Mouse (Mus musculus) embryo, embryonic 10 days (tissue): ENCODE measurements around the gene Tnfrsf1a.

Experiments
- DNase-seq: peaks from one replicate; pipeline ENCODE4 v3.0.0-alpha.2; 2015; ENCODE audit warnings: low spot score

The Tnfrsf1a gene

GRCm38 (mm10) chr6:125354352-125355151, 5.4 kb downstream of the Tnfrsf1a start:
- DNase-seq: peak; percentile 56

- DNase-seq: peak; percentile 43
Measured at GRCm38 (mm10) chr6:125355197-125355741, 6.1 kb downstream of the Tnfrsf1a start.

DNA sequence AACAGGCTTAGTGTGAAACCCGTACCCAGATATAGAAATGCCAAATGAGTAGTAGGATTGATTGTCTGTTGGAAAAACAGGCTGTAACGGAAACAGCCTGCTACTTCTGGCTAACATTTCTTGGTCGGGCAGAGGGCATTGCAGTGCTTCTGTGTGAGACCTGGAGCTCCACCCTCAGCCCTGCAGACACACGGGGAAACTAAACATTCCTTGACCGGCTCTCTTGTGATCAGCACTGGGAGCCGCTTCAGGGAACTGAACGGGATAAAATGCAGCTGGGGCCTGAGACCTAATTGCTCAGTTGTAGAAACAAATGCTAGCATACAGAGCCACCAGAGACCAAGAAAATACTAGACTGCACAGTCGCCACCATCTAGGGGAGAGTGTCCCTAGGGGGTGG, 7.1 kb downstream of the Tnfrsf1a start:
- no peak for DNase-seq

DNA sequence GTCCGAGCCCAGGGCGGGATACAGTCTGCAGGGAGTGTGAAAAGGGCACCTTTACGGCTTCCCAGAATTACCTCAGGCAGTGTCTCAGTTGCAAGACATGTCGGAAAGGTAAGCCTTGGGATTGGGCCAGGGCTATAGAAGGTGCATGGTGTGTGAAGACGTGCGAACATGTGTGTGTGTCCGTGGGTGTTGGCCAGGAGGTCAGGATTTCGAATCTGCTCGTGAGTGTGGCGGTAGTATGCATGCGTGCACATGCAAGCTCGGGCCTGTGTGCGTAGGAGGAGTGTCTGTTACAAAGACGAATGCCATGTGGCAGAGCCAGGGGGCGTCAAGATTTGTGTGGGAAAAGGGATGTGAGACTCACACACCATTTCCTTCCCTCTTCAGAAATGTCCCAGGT, 8.2 kb downstream of the Tnfrsf1a start:
- no peak for DNase-seq

GRCm38 (mm10) chr6:125359999-125360398, 10.8 kb downstream of the Tnfrsf1a start:
- DNase-seq: no peak

DNA sequence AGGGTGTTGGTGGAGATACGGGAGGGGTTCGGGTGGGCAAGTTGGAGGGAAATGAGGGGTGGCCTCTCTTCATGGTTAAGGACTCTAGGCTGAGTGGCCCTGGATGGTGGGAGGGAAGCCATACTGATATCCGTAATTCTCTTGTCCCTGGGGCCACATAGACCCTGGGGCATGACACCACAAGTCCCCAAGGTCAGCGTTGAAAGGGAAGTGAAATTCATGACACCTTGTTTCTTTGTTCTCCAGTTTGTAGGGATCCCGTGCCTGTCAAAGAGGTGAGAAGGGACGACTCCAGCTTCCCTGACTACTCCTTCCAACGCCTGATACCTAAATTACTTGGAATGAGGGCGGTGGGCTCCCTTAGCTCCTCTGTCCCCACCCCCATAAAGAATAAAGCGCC, 11.7 kb downstream of the Tnfrsf1a start:
- no peak for DNase-seq

DNA sequence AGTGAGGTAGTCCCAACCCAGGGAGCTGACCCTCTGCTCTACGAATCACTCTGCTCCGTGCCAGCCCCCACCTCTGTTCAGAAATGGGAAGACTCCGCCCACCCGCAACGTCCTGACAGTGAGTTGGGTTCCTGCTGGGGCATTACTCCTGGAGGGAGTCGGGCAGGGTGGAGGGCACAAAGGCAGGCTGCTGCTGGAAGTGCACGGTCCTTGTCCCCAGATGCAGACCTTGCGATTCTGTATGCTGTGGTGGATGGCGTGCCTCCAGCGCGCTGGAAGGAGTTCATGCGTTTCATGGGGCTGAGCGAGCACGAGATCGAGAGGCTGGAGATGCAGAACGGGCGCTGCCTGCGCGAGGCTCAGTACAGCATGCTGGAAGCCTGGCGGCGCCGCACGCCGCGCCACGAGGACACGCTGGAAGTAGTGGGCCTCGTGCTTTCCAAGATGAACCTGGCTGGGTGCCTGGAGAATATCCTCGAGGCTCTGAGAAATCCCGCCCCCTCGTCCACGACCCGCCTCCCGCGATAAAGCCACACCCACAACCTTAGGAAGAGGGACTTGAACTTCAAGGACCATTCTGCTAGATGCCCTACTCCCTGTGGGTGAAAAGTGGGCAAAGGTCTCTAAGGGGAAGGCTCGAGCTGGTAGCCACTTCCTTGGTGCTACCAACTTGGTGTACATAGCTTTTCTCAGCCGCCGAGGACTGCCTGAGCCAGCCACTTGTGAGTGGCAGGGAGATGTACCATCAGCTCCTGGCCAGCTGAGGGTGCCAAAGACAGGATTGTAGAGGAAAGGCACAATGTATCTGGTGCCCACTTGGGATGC, 12.5 kb downstream of the Tnfrsf1a start:
- peak; percentile 64 for DNase-seq

DNA sequence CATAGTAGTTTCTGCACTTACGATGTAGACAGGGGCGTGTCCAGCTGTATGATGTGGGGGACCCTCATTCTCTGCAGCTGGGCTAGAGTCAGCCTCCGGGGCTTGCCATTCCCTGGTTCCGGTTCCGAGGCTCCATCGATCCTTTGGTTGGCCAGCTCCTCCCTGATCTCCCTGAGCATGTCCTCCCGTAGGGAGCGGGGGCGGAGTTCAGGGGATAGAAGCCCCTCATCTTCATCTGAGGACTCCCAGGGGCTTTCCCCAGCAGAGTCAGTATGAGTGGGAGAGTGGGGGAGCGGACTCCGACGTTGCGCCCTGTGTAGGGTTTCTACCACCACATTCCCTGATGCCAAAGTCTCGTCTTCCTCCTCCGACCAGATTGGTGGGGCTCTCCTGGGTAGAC, 13.9 kb downstream of the Tnfrsf1a start:
- no peak for DNase-seq

DNA sequence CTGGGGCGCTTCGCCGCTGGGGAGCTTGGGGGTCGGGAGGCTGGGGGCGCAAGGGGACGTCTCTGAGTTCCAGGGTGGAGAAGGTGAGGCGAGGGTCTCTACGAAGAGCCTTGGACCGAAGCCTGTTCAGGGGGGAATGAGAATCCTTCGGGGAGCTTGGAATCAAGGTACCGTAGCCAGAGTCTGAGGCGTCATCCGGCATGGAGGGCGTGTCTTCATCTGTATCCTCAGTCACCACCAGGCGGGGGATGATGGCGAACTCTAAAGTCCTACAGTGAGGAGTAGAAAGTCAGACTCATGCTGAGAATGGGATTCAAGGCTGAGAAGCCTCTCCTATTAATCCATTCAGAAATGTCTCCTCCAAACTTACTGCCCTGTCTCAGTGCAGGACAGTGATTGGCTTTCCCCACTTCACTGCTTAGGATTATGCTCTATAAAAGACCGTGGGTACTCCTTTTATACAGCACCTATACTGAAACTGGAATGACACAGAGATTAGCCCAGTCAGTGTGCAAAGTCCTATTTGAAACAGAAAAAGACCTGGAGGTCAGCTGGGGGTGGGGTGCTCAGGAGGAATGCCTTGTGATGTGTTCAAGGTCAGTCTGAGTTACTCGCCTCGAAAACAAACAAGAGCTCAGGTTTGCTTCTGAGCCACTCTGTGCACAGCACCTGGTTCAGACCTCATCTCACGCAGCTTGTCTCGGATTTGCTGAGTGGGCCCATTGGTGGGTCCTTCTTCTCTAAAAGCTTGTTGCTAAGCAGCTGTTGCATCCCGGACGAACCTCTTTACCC, 14.5 kb downstream of the Tnfrsf1a start:
- DNase-seq: peak; percentile 50

DNA sequence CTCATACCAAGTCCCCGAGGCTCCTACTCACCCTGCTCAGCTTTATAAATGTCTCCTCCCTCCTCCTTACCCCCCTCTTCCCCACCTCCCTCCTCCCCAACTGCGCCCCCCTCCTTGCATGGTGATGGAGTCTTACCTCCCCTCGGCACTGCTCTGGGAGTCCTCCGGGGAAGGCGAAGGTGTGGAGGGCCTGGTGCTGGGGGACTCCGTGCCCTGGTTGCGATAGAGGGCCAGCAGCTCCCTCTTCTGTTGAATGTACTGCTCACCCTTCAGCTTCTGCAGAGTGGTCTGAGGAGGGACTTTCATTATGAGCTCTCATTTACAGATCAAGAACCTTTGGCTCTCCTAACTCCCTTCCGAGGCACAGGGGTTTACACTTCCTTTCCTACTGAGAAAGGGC, 15.3 kb downstream of the Tnfrsf1a start:
- peak; percentile 45 for DNase-seq

- no peak for DNase-seq
Measured at GRCm38 (mm10) chr6:125365522-125365921, 16.4 kb downstream of the Tnfrsf1a start.

DNA sequence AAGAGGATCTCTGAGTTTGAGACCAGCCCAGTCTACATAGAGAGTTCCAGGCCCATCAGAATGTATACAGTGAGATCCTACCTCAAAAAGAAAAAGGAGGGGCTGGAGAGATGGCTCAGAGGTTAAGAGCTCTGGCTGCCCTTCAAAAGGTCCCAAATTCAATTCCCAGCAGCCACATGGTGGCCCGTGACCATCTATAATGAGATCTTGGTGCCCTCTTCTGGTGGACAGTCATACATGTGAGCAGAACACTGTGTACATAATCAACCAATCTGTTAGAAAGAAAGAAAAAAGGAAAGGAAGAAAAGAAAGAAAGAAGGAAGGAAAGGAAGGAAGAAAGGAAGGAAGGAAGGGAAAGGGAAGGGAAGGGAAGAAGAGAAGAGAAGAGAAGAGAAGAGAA, 17.0 kb downstream of the Tnfrsf1a start:
- no peak for DNase-seq

DNA sequence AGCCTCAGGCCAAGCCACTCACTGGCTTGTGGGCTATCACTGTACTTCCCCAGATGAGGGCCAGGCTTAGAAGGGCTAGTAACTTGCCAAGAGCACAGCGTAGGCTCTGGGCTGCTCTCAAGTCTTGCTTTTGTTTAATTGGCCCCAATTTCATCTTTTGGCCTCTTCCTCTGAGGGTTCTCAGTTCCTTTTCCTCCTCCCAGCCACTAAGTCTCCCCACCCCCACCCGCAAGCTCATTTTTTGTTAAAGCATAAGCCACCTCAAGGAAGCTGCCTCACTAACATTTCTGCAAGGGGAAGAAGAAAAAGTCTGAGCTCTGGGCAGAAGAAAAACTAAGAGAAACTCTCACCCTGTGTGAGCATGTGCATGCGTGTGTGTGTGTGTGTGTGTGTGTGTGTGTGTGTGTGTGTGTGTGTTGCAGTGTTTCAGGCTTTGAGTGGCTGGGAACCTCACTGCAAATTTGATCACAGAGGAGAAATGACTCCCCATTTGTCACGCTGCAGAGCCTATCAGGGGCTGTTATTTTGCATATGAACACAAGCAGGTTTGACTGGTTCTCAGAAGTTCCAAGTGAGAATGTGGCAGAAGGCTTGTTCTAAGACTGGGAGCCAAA, 18.7 kb downstream of the Tnfrsf1a start:
- DNase-seq: peak; percentile 47

DNA sequence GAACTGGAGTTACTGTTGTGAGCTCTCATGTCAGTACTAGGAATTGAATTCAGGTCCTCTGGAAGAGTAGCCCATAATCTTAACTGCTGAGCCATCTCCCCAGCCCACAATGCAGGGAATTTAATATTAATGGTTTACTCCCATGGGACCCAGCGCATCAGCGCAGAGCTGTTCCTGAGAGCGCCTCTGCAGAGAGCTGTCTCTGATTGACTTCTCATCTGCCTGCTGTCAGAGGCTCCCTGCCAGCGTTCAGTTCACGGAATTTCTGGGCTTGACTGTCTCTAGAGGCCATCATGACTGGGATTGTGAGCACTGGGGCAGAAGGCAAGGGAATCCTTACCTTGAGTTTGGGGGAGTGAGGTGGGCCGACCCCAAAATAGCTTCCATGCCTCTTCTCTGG, 27.9 kb downstream of the Tnfrsf1a start:
- no peak for DNase-seq

GRCm38 (mm10) chr6:125377582-125378451, 28.7 kb downstream of the Tnfrsf1a start:
- DNase-seq: peak; percentile 69

GRCm38 (mm10) chr6:125378621-125379020, 29.5 kb downstream of the Tnfrsf1a start:
- DNase-seq: no peak

DNA sequence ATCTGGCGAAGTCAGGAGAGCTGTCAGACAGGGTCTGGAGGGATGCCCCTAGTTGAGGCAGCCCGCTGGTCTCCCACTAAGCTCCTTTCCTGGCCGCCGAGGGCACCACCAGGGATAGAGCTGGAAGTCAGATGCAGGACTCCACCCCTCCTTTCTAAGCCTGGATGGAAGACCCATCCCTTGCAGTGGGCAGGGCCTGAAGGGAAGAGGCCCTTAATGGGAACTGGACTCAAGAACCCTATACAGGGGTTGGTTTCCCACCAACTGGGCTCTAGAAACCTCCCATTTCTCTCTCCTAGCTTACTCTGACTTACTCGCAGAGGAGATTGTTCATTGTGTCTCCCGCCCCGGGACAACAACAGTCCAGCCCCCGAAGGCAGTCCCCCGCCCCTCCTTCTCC, 30.6 kb downstream of the Tnfrsf1a start:
- DNase-seq: no peak

GRCm38 (mm10) chr6:125380372-125381360, 31.5 kb downstream of the Tnfrsf1a start, which contains the start of gene Plekhg6:
Gene Plekhg6, minus strand, starts transcription at chr6:125380793.
- DNase-seq: no peak

- no peak for DNase-seq
Measured at GRCm38 (mm10) chr6:125382024-125382423, 32.9 kb downstream of the Tnfrsf1a start.
